Mouse (Mus musculus) natural killer cell, adult 2 months (primary cell): ENCODE results near the gene Fbxl21.

Experiments
- DNase-seq, 2 experiments: peaks; one replicate each; pipeline ENCODE4 v3.0.0; 2022; ENCODE audit warnings: low spot score in 2 of 2

The Fbxl21 gene

DNA sequence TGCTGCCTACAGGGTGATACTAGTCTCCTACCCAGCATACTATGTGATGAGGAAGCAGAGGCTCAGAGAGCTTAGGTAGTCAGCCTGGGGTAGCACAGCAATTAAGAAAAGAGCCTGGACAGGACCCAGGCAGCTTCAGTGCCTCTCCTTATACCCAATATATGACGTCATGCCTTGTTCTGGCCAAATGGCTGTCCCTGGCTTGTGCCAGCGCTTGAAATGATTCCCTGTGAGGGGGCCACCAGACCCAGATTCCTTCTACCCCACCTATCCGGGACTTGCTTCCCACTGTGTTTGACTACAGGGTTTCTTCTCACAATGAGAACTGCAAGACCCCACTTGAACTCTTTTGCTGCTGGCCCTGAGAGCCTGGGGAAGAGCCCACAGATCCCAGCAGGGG lies 59.2 kb downstream of the Fbxl21 start:
- no peak for DNase-seq

DNA sequence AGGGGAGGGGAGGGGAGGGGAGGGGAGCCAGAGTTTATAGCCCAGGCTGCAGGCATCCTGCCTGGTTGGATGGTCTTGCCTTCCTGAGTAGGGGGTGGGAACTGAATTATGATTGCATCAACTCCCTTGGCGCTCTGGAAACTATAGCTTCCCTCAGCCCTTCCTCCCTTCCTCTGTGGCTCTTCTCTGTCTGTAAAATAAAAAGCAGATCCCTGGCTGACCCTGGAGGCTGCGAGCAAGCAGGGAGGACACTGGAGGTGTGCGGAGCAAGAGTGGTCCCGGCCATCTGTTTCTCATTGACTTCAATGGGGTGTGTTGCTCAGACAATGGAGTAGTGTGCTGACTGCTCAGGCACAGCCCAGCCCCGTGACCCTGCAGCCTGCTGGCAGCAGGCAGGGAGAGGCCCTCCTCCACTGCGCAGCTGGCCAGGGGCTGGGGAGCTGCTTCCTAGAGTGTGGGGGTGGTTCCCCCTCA lies 59.7 kb downstream of the Fbxl21 start:
- DNase-seq: no peak

DNA sequence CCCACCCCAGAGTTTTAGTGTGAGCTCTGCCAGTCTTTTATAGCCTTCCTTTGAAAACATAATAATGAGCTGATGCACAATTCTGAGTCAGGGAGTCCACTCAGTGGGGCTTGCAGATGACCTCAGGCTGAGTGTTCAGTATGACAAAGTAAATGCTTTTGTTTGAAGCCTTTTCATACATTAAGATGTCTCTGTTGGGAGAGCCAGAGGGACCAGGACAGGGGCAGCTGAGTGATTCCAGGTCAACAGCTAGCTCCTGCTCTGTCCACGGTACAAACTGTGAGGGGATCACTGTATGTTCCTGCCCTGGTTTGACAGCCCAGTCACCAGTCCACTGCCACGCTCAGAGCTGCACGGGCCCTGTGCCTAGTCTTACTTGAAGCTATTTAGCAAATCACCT lies 60.4 kb downstream of the Fbxl21 start:
- no peak for DNase-seq

DNA sequence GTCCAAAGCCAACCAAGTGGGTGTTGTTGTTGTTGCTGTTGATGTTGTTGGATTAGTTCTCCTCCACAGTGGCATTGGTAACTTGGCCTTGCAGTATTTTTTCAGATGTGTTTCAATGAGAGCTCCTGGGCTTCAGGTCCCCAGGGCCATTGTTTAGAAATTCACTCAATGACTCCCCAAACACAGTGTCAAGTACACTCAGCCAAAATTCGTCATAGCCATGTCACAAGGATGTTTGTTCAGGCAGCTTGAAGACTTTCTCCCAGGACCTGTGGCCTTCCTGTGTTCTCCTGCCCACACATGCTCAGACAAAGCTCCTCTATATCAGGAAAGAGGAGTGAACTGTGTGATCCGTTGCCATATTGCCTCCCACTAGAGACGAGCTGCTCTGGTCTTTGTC lies 63.8 kb downstream of the Fbxl21 start:
- no peak for DNase-seq
